Mouse (Mus musculus) lung, embryonic 14.5 days (tissue): ENCODE results near the gene Mrnip. TPM values are rescaled to one million over a fixed set of nuclear protein-coding genes. Genes with fewer than 3 reads are reported as not detected.

Source experiments
- ATAC-seq: fragments of 200-750 bp; cut with Nextera tagmentation; 2 replicates; pipeline ENCODE4 v1.8.0; 2017; ENCODE audit warnings: mild to moderate bottlenecking, moderate TSS enrichment, moderate library complexity; ENCODE audit not compliant: insufficient read depth
- DNase-seq: peaks from one replicate; pipeline ENCODE4 v3.0.0-alpha.2; 2015
- H3K27ac ChIP-seq: fragments of 300-500 bp; sonication (generic); 2 replicates; pipeline ENCODE4 v1.5.1; 2014; ENCODE audit warnings: low read depth, mild to moderate bottlenecking, moderate library complexity
- H3K27me3 ChIP-seq: fragments of 300-500 bp; sonication (generic); 2 replicates; pipeline ENCODE4 v1.6.1; 2014; ENCODE audit warnings: low read length, control low read depth; ENCODE audit not compliant: insufficient read depth
- H3K36me3 ChIP-seq: fragments of 300-500 bp; sonication (generic); 2 replicates; pipeline ENCODE4 v1.6.1; 2014; ENCODE audit warnings: control low read depth; ENCODE audit not compliant: insufficient read depth
- H3K4me1 ChIP-seq: fragments of 300-500 bp; sonication (generic); 2 replicates; pipeline ENCODE4 v1.6.1; 2014; ENCODE audit warnings: antibody characterized with exemption, control low read depth; ENCODE audit not compliant: insufficient read depth
- H3K4me2 ChIP-seq: fragments of 300-500 bp; sonication (generic); 2 replicates; pipeline ENCODE4 v1.6.1; 2014; ENCODE audit warnings: mild to moderate bottlenecking
- H3K4me3 ChIP-seq: fragments of 300-500 bp; sonication (generic); 2 replicates; pipeline ENCODE4 v1.5.1; 2014; ENCODE audit warnings: low read depth, low read length
- H3K9ac ChIP-seq: fragments of 300-500 bp; sonication (generic); 2 replicates; pipeline ENCODE4 v1.6.1; 2014
- H3K9me3 ChIP-seq: fragments of 300-500 bp; sonication (generic); 2 replicates; pipeline ENCODE4 v1.6.1; 2016; ENCODE audit warnings: low read depth, low read length, control low read depth
- CTCF ChIP-seq: IDR thresholded peaks from 2 replicates; pipeline ENCODE4 v1.5.1; 2016; ENCODE audit warnings: antibody characterized with exemption, low read depth
- WGBS: fragments of 180-500 bp; shearing (Covaris S2); extraction: QIAGEN DNeasy Blood & Tissue Kit; methylation state at CpG from one replicate; pipeline ENCODE4 v1.1.7; 2014; 5-methylcytosine and 5-hydroxymethylcytosine counted together
- polyA plus RNA-seq: library from polyadenylated mRNA; unstranded; fragments of >200 nt; fragmentation: Nextera tagmentation; extraction: Ambion mirVana; gene quantifications from 2 replicates; pipeline ENCODE4 v1.2.1, GENCODE M21; 2014

Mrnip gene
- polyA plus RNA-seq, 1 experiment from 2014 or later, result 18.4 TPM

GRCm38 (mm10) chr11:50233022-50233421 lies 58.8 kb downstream of the Mrnip start:
- Histone ChIP-seq H3K27ac (no peak overlapping the region), H3K9me3 (no peaks in the 10 kb centered on the region), H3K27me3 (peaks cover 13% of the 10 kb centered on the region; the same call in 1 of the 2 replicates), H3K36me3 (peaks cover 47% of the 10 kb centered on the region), H3K4me3 (no peak overlapping the region), H3K9ac (no peak overlapping the region), H3K4me2 (no peak overlapping the region), H3K4me1 (peaks cover 9% of the 10 kb centered on the region; the same call in 1 of the 2 replicates)
- no peak for TF ChIP-seq CTCF
- WGBS, result 94% methylated on average over 13 of the region's 13 CpGs
- ATAC-seq (no peak), DNase-seq (no peak)

GRCm38 (mm10) chr11:50233993-50234392 lies 59.7 kb downstream of the Mrnip start:
- TF ChIP-seq CTCF, result no peak
- H3K4me3 ChIP-seq, result no peak overlapping the region
- H3K9ac ChIP-seq, result no peak overlapping the region
- peaks cover 17% of the 10 kb centered on the region; the same call in 1 of the 2 replicates for H3K27me3 ChIP-seq
- no peak overlapping the region for H3K4me2 ChIP-seq
- H3K27ac ChIP-seq, result no peak overlapping the region
- peaks cover 47% of the 10 kb centered on the region for H3K36me3 ChIP-seq
- H3K9me3 ChIP-seq, result no peaks in the 10 kb centered on the region
- ATAC-seq (no peak), DNase-seq (no peak)
- 81% methylated on average over 11 of the region's 11 CpGs for WGBS
- H3K4me1 ChIP-seq, result peaks cover 5% of the 10 kb centered on the region; the same call in 1 of the 2 replicates

GRCm38 (mm10) chr11:50234606-50235005 lies 60.4 kb downstream of the Mrnip start:
- Histone ChIP-seq H3K9ac (no peak overlapping the region), H3K9me3 (no peaks in the 10 kb centered on the region), H3K27ac (no peak overlapping the region), H3K4me3 (no peak overlapping the region), H3K27me3 (peaks cover 17% of the 10 kb centered on the region; the same call in 1 of the 2 replicates), H3K4me2 (no peak overlapping the region), H3K36me3 (peaks cover 47% of the 10 kb centered on the region), H3K4me1 (peaks cover 5% of the 10 kb centered on the region; the same call in 1 of the 2 replicates)
- no peak for DNase-seq
- ATAC-seq, result no peak
- 94% methylated on average over 25 of the region's 25 CpGs for WGBS
- no peak for TF ChIP-seq CTCF

GRCm38 (mm10) chr11:50236540-50236936 lies 62.3 kb downstream of the Mrnip start:
- ATAC-seq, result peak; percentile 92

DNA sequence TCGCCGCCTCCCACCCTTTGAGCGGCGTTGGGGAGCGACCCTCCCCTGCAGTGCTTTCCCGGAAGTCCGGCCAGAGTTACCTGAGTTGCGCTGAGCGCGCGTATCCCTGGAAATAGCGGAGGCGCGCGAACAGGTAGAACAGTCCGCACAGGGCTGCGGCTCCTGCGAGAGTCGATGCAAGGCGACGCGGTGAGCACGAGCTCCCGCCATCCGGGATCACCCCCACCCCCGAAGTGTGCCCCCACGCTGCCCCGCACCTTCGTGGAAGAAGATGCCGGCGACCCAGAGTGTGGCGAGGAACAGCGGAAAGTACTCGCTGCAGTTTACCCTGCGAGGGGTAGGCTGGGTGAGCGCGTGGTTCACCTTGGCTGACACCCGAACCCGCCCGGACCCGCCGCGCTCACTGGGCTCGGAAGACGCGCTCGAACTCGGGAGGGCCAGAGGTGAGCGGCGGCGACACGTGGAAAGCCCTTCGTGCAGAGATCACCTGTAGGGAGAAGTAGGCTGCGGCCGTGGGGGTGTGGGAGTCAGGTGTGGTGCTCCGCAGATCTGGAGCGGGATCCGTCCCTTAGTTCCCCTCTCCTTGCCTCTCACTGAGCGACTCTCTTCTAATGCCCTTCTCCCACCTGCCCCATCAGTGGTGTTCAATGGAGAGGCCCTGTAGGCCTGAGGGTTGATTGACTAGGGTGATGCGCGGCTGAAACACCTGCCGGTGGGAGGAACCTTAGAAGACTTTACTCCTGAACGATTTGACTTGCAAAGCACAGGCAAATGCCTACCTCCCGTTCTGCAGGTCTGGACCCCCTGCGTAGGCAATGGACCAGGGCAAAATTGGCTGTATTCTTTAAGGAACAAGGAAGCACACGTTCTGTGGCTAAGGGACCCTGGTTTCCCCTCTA lies 62.9 kb downstream of the Mrnip start:
- Histone ChIP-seq H3K9ac (peak overlapping the region; percentile 49), H3K27ac (no peak overlapping the region), H3K36me3 (peaks cover 34% of the 10 kb centered on the region), H3K9me3 (no peaks in the 10 kb centered on the region), H3K27me3 (peaks cover 17% of the 10 kb centered on the region; the same call in 1 of the 2 replicates), H3K4me3 (peak overlapping the region; percentile 54), H3K4me2 (peak overlapping the region; percentile 97), H3K4me1 (no peaks in the 10 kb centered on the region)
- TF ChIP-seq CTCF, result no peak
- no peak for DNase-seq
- WGBS, result 2% methylated on average over 66 of the region's 66 CpGs
- peak; percentile 58 for ATAC-seq

More at GRCm38 (mm10) chr11:50236540-50236936, 62.3 kb downstream of the Mrnip start:
- Histone ChIP-seq H3K27me3 (peaks cover 17% of the 10 kb centered on the region; the same call in 1 of the 2 replicates), H3K4me2 (peak overlapping the region; percentile 97), H3K36me3 (peaks cover 40% of the 10 kb centered on the region), H3K4me3 (peak overlapping the region; percentile 54), H3K27ac (no peak overlapping the region), H3K9me3 (no peaks in the 10 kb centered on the region), H3K4me1 (no peaks in the 10 kb centered on the region), H3K9ac (peak overlapping the region; percentile 49)
- TF ChIP-seq CTCF, result peak; percentile 57
- WGBS, result under 1% methylated on average over 20 of the region's 27 CpGs
- peak; percentile 93 for DNase-seq

- Histone ChIP-seq H3K4me3 (peak within 1 kb of the TSS; percentile 54), H3K36me3 (peaks cover 22% of the 10 kb centered on the region), H3K9ac (no peak within 1 kb of the TSS), H3K4me2 (peak within 1 kb of the TSS; percentile 97), H3K27me3 (peaks cover 17% of the 10 kb centered on the region; the same call in 1 of the 2 replicates), H3K27ac (no peak within 1 kb of the TSS), H3K4me1 (no peaks in the 10 kb centered on the region), H3K9me3 (no peaks in the 10 kb centered on the region)
- TF ChIP-seq CTCF, result no peak
- 33% methylated on average over 10 of the region's 10 CpGs for WGBS
- ATAC-seq (no peak), DNase-seq (no peak)
These were observed 64.1 kb downstream of the Mrnip start, which contains the start of gene Ltc4s for GRCm38 (mm10) chr11:50238324-50238723. TSS of gene Ltc4s (minus strand) at chr11:50238616.
